Mouse (Mus musculus) CH12.LX (cell line): ENCODE measurements around the gene B9d2.

ENCODE experiments used
- CTCF ChIP-seq, 2 experiments: IDR thresholded peaks in 1 of 2; conservative IDR thresholded peaks in 1 of 2; 2 replicates each; pipeline ENCODE4 v1.5.1; 2011 to 2012; ENCODE audit warnings: low read depth in 2 of 2, low read length in 2 of 2, improper control_type of control experiment in 1 of 2, inconsistent platforms in 1 of 2, mild to moderate bottlenecking in 1 of 2, moderate library complexity in 1 of 2
- MAFK ChIP-seq: IDR thresholded peaks from 2 replicates; pipeline ENCODE4 v1.6.1; 2011; ENCODE audit warnings: low read length, improper control_type of control experiment; ENCODE audit not compliant: insufficient replicate concordance
- MAX ChIP-seq: IDR thresholded peaks from 2 replicates; pipeline ENCODE4 v1.6.1; 2011; ENCODE audit warnings: low read length, improper control_type of control experiment
- SMC3 ChIP-seq: IDR thresholded peaks from 2 replicates; pipeline ENCODE4 v1.6.1; 2011; ENCODE audit warnings: low read depth, low read length, improper control_type of control experiment
- ZC3H11A ChIP-seq: IDR thresholded peaks from 2 replicates; pipeline ENCODE4 v1.6.1; 2012; ENCODE audit warnings: low read depth, mild to moderate bottlenecking, inconsistent platforms, low read length, improper control_type of control experiment

DNA sequence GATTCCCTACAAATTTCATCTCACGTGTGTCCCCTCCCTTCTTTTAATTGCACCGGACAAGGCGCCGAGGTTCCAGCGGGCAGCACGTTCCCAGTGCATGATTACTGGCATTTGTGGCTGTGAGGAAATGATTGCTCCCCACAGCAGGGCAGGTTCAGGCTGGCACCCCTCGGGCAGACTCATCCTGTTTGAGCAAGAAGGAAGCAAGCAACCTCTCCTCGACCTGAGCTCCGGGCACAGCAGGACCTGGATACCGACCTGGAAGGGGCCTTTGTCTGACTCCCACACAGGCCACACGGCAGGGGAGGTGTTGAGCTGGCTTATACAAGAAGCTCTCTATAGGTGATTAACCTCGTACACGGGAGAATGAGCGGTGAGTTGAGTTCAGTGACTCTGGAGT lies 35.5 kb upstream of the B9d2 start:
- no peak for TF ChIP-seq MAX
- no peak for TF ChIP-seq CTCF (conservative IDR thresholded peaks at IDR 0.05 in 1 of 2, IDR thresholded peaks at IDR 0.05 in 1 of 2; ENCODE audit: low read depth in 2 of 2, low read length in 2 of 2)
- TF ChIP-seq ZC3H11A: no peak
- TF ChIP-seq SMC3: no peak
- no peak for TF ChIP-seq MAFK
